In genomic region chr15:32370914-32371313, GRCm38 (mm10) we compare ENCODE assay signal across 25 mouse cellular contexts.
"Had no signal": no experiment of that assay in that cellular context is flagged by ENCODE, and none has a peak within 500 bp of the region (broad histone marks: within the 10 kb centered on the region; RNA-seq: fewer than 3 reads in every experiment).

No protein-coding gene starts in this region.

- H3K36me3 ChIP-seq: heart, embryonic 12.5 days; hindbrain, embryonic 13.5 days; hindbrain, embryonic 15.5 days; kidney, embryonic 15.5 days; liver, embryonic 13.5 days; liver, embryonic 15.5 days had no signal

- DNase-seq: forebrain, postnatal 0 days; gastrocnemius, adult 2 months; gastrocnemius, postnatal 10 days; gastrocnemius, postnatal 36 days; heart, adult 11 months; heart, adult 2 months; kidney, adult 11 months; kidney, adult 2 months; kidney, adult 9 months; kidney, postnatal 14 days; kidney, postnatal 36 days; layer of hippocampus, adult 9-11 months; layer of hippocampus, postnatal 36 days; left cerebral cortex, postnatal 4 days; liver; liver, embryonic 13.5 days had no signal

- H3K27me3 ChIP-seq: heart, embryonic 12.5 days; hindbrain, embryonic 13.5 days; hindbrain, embryonic 15.5 days; kidney, embryonic 15.5 days; liver, embryonic 13.5 days; liver, embryonic 15.5 days had no signal

- H3K9me3 ChIP-seq: heart, embryonic 12.5 days; hindbrain, embryonic 13.5 days; hindbrain, embryonic 15.5 days; kidney, embryonic 15.5 days; liver, embryonic 13.5 days; liver, embryonic 15.5 days had no signal

- H3K4me1 ChIP-seq: heart, embryonic 12.5 days; hindbrain, embryonic 13.5 days; hindbrain, embryonic 15.5 days; kidney, embryonic 15.5 days; liver, embryonic 13.5 days; liver, embryonic 15.5 days had no signal

- H3K9ac ChIP-seq: forebrain, postnatal 0 days; heart, embryonic 12.5 days; hindbrain, embryonic 13.5 days; hindbrain, embryonic 15.5 days; kidney, embryonic 15.5 days; liver, embryonic 13.5 days; liver, embryonic 15.5 days had no signal

- ATAC-seq: forebrain, postnatal 0 days; hindbrain, postnatal 0 days; intestine, embryonic 16.5 days had no signal

- H3K4me2 ChIP-seq: heart, embryonic 12.5 days; hindbrain, embryonic 13.5 days; hindbrain, embryonic 15.5 days; kidney, embryonic 15.5 days; liver, embryonic 11.5 days; liver, embryonic 13.5 days; liver, embryonic 15.5 days had no signal

- H3K4me3 ChIP-seq: gastrocnemius, adult 2 months; heart, adult 2 months; heart, embryonic 12.5 days; hindbrain, embryonic 13.5 days; hindbrain, embryonic 15.5 days; kidney, embryonic 15.5 days; liver, embryonic 13.5 days; liver, embryonic 15.5 days had no signal

- H3K27ac ChIP-seq: gastrocnemius, adult 2 months; heart, adult 2 months; hindbrain, embryonic 13.5 days; hindbrain, embryonic 15.5 days; hindbrain, postnatal 0 days; kidney, embryonic 15.5 days; kidney, postnatal 0 days; liver, embryonic 13.5 days; liver, embryonic 15.5 days had no signal
